14 mouse cellular contexts compared by ENCODE assay signal in the genomic region with DNA sequence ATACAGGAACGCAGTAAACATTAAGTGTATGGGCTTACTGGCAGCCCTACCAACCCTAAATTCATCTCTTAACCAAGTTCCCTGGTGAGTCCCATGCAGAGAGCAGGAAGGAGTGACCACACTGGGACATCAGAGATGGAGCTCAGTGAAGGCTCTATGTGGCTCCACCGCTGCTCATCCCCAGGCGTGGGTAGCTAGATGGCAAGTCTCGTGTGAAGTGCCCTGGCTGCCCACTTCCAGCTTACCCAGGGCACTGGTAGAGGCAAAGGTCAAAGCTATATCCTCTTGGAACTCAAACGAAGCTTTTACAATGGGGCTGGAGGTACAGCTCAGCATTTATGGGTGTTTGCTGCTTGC.
DNase-seq lines count a peak whose midpoint lies in the region; ATAC-seq and TF ChIP-seq lines count a peak whose summit lies in the region.
"Had no signal": no experiment of that assay in that cellular context is flagged by ENCODE, and none has a peak within 500 bp of the region (broad histone marks: within the 10 kb centered on the region; RNA-seq: fewer than 3 reads in every experiment).

No protein-coding gene starts in this region.

- H3K9me3 ChIP-seq in kidney, embryonic 16.5 days (ENCODE audit: low read length): no peaks in the 10 kb centered on the region
- H3K9me3 ChIP-seq in kidney, embryonic 15.5 days (replicated peaks): no peaks in the 10 kb centered on the region
- H3K9me3 ChIP-seq in stomach, embryonic 14.5 days (ENCODE audit: control insufficient read depth, low read depth, low read length): no peaks in the 10 kb centered on the region
- H3K9me3 ChIP-seq in stomach, postnatal 0 days (ENCODE audit: control insufficient read depth, low read length): no peaks in the 10 kb centered on the region
- no peaks in the 10 kb centered on the region for H3K9me3 ChIP-seq in hindbrain, embryonic 12.5 days (replicated peaks)
- H3K9me3 ChIP-seq in lung, postnatal 0 days (ENCODE audit: low read length): no peaks in the 10 kb centered on the region
- H3K9me3 ChIP-seq: embryonic facial prominence, embryonic 12.5 days; heart, embryonic 10.5 days; hindbrain, embryonic 15.5 days had no signal

- no peak for TF ChIP-seq EP300 in stomach, postnatal 0 days (optimal IDR thresholded peaks at IDR 0.05)
- TF ChIP-seq EP300 in lung, postnatal 0 days (IDR thresholded peaks at IDR 0.05): no peak

- H3K27ac ChIP-seq in kidney, embryonic 16.5 days (ENCODE audit: low read length): no peak overlapping the region
- no peak overlapping the region for H3K27ac ChIP-seq in kidney, embryonic 15.5 days
- no peak overlapping the region for H3K27ac ChIP-seq in stomach, embryonic 14.5 days (ENCODE audit: low read length)
- no peak overlapping the region for H3K27ac ChIP-seq in stomach, postnatal 0 days (replicated peaks)
- no peak overlapping the region for H3K27ac ChIP-seq in hindbrain, embryonic 12.5 days
- H3K27ac ChIP-seq in lung, postnatal 0 days (ENCODE audit: low read length): no peak overlapping the region
- H3K27ac ChIP-seq: embryonic facial prominence, embryonic 12.5 days; heart, embryonic 10.5 days; hindbrain, embryonic 15.5 days had no signal

- 69% methylated on average over 5 of the region's 5 CpGs for WGBS in kidney, embryonic 16.5 days
- WGBS in kidney, embryonic 15.5 days: 73% methylated on average over 5 of the region's 5 CpGs
- 74% methylated on average over 5 of the region's 5 CpGs for WGBS in stomach, embryonic 14.5 days
- 67% methylated on average over 5 of the region's 5 CpGs for WGBS in stomach, postnatal 0 days
- WGBS in hindbrain, embryonic 12.5 days: 89% methylated on average over 5 of the region's 5 CpGs
- WGBS in lung, postnatal 0 days: 73% methylated on average over 5 of the region's 5 CpGs

- no peak overlapping the region for H3K4me2 ChIP-seq in kidney, embryonic 16.5 days (replicated peaks; ENCODE audit: low read depth, low read length)
- H3K4me2 ChIP-seq in kidney, embryonic 15.5 days: no peak overlapping the region
- H3K4me2 ChIP-seq in stomach, embryonic 14.5 days (replicated peaks; ENCODE audit: low read depth, low read length): no peak overlapping the region
- no peak overlapping the region for H3K4me2 ChIP-seq in stomach, postnatal 0 days (replicated peaks; ENCODE audit: low read depth)
- no peak overlapping the region for H3K4me2 ChIP-seq in hindbrain, embryonic 12.5 days (replicated peaks)
- no peak overlapping the region for H3K4me2 ChIP-seq in lung, postnatal 0 days (replicated peaks; ENCODE audit: low read depth, low read length)
- H3K4me2 ChIP-seq: embryonic facial prominence, embryonic 12.5 days; hindbrain, embryonic 15.5 days; liver, embryonic 11.5 days had no signal

- no peak for TF ChIP-seq CTCF in stomach, postnatal 0 days (IDR thresholded peaks at IDR 0.05; ENCODE audit: low read depth)
- TF ChIP-seq CTCF in lung, postnatal 0 days (IDR thresholded peaks at IDR 0.05): no peak

- H3K4me1 ChIP-seq in kidney, embryonic 16.5 days (ENCODE audit: insufficient read depth, low read length): 0 out of 2 replicates have a peak, but pooled peaks cover 2% of the 10 kb centered on the region
- H3K4me1 ChIP-seq in kidney, embryonic 15.5 days: 0 out of 2 replicates have a peak, but pooled peaks cover 9% of the 10 kb centered on the region
- H3K4me1 ChIP-seq in stomach, embryonic 14.5 days (ENCODE audit: control insufficient read depth, insufficient read depth, low read length): no peaks in the 10 kb centered on the region
- no peaks in the 10 kb centered on the region for H3K4me1 ChIP-seq in stomach, postnatal 0 days (replicated peaks; ENCODE audit: control insufficient read depth, insufficient read depth)
- peaks cover 7% of the 10 kb centered on the region for H3K4me1 ChIP-seq in hindbrain, embryonic 12.5 days
- no peaks in the 10 kb centered on the region; the same call in 1 of the 2 replicates for H3K4me1 ChIP-seq in lung, postnatal 0 days (ENCODE audit: insufficient read depth, low read depth, low read length)

- no peaks in the 10 kb centered on the region for H3K27me3 ChIP-seq in kidney, embryonic 16.5 days (ENCODE audit: insufficient read depth, low read length)
- H3K27me3 ChIP-seq in kidney, embryonic 15.5 days: no peaks in the 10 kb centered on the region
- H3K27me3 ChIP-seq in stomach, embryonic 14.5 days (ENCODE audit: control insufficient read depth, insufficient read depth, low read length): no peaks in the 10 kb centered on the region
- H3K27me3 ChIP-seq in stomach, postnatal 0 days (ENCODE audit: control insufficient read depth, insufficient read depth, low read length): no peaks in the 10 kb centered on the region
- H3K27me3 ChIP-seq in hindbrain, embryonic 12.5 days: no peaks in the 10 kb centered on the region
- no peaks in the 10 kb centered on the region for H3K27me3 ChIP-seq in lung, postnatal 0 days (replicated peaks; ENCODE audit: insufficient read depth, low read length)
- H3K27me3 ChIP-seq: embryonic facial prominence, embryonic 12.5 days; hindbrain, embryonic 15.5 days had no signal

- H3K4me3 ChIP-seq in kidney, embryonic 16.5 days (ENCODE audit: low read length): no peak overlapping the region
- H3K4me3 ChIP-seq in kidney, embryonic 15.5 days (replicated peaks): no peak overlapping the region
- H3K4me3 ChIP-seq in stomach, embryonic 14.5 days (ENCODE audit: low read depth, low read length): no peak overlapping the region
- no peak overlapping the region for H3K4me3 ChIP-seq in stomach, postnatal 0 days (ENCODE audit: low read depth, low read length)
- no peak overlapping the region for H3K4me3 ChIP-seq in hindbrain, embryonic 12.5 days
- no peak overlapping the region for H3K4me3 ChIP-seq in lung, postnatal 0 days (ENCODE audit: low read depth, low read length)
- H3K4me3 ChIP-seq: embryonic facial prominence, embryonic 12.5 days; heart, embryonic 10.5 days; hindbrain, embryonic 15.5 days; myocyte had no signal

- no peak overlapping the region for H3K9ac ChIP-seq in kidney, embryonic 16.5 days (replicated peaks; ENCODE audit: low read length)
- no peak overlapping the region for H3K9ac ChIP-seq in kidney, embryonic 15.5 days
- H3K9ac ChIP-seq in stomach, embryonic 14.5 days (replicated peaks; ENCODE audit: low read depth, low read length): no peak overlapping the region
- H3K9ac ChIP-seq in stomach, postnatal 0 days (ENCODE audit: low read length): no peak overlapping the region
- no peak overlapping the region for H3K9ac ChIP-seq in hindbrain, embryonic 12.5 days
- H3K9ac ChIP-seq in lung, postnatal 0 days (replicated peaks; ENCODE audit: low read depth): no peak overlapping the region
- H3K9ac ChIP-seq: embryonic facial prominence, embryonic 12.5 days; hindbrain, embryonic 15.5 days had no signal

- DNase-seq in stomach, postnatal 0 days (ENCODE audit: low spot score): no peak
- DNase-seq in gastrocnemius, postnatal 10 days: no peak
- DNase-seq in right cerebral cortex, postnatal 25 days: no peak
- DNase-seq in lung, postnatal 0 days (ENCODE audit: low spot score): no peak
- DNase-seq: B cell, adult 2 months had no signal

- peak; percentile 28; the same call in 1 of the 2 replicates for ATAC-seq in kidney, embryonic 16.5 days (ENCODE audit: low FRiP score, low TSS enrichment)
- no peak for ATAC-seq in kidney, embryonic 15.5 days (replicated peaks; ENCODE audit: low FRiP score)
- peak; percentile 11; the same call in 1 of the 2 replicates for ATAC-seq in stomach, embryonic 14.5 days (ENCODE audit: insufficient number of reproducible peaks, insufficient read depth, low FRiP score, low read depth)
- no peak for ATAC-seq in stomach, postnatal 0 days (ENCODE audit: low FRiP score, low TSS enrichment)
- ATAC-seq in hindbrain, embryonic 12.5 days (ENCODE audit: low FRiP score): peak; percentile 42
- ATAC-seq in lung, postnatal 0 days: no peak

- H3K36me3 ChIP-seq in kidney, embryonic 16.5 days (ENCODE audit: insufficient read depth, low read length): no peaks in the 10 kb centered on the region
- no peaks in the 10 kb centered on the region for H3K36me3 ChIP-seq in kidney, embryonic 15.5 days
- H3K36me3 ChIP-seq in stomach, embryonic 14.5 days (ENCODE audit: control insufficient read depth, insufficient read depth, low read length): no peaks in the 10 kb centered on the region
- no peaks in the 10 kb centered on the region for H3K36me3 ChIP-seq in stomach, postnatal 0 days (ENCODE audit: control insufficient read depth, insufficient read depth, low read length)
- no peaks in the 10 kb centered on the region for H3K36me3 ChIP-seq in hindbrain, embryonic 12.5 days
- H3K36me3 ChIP-seq in lung, postnatal 0 days (ENCODE audit: insufficient read depth, low read length): no peaks in the 10 kb centered on the region
- H3K36me3 ChIP-seq: embryonic facial prominence, embryonic 12.5 days; heart, embryonic 10.5 days; hindbrain, embryonic 15.5 days had no signal

Comparison
In these comparisons a context has a peak if more than half of its experiments do, and no peak if none do; other contexts are left out.
1. ATAC-seq: peak in kidney, embryonic 16.5 days (single experiment), stomach, embryonic 14.5 days (single experiment) and hindbrain, embryonic 12.5 days (single experiment); none in kidney, embryonic 15.5 days (single experiment), stomach, postnatal 0 days (single experiment) and lung, postnatal 0 days (single experiment).